Mouse (Mus musculus): ENCODE results near the gene Ezh1.

Ezh1 gene

DNA sequence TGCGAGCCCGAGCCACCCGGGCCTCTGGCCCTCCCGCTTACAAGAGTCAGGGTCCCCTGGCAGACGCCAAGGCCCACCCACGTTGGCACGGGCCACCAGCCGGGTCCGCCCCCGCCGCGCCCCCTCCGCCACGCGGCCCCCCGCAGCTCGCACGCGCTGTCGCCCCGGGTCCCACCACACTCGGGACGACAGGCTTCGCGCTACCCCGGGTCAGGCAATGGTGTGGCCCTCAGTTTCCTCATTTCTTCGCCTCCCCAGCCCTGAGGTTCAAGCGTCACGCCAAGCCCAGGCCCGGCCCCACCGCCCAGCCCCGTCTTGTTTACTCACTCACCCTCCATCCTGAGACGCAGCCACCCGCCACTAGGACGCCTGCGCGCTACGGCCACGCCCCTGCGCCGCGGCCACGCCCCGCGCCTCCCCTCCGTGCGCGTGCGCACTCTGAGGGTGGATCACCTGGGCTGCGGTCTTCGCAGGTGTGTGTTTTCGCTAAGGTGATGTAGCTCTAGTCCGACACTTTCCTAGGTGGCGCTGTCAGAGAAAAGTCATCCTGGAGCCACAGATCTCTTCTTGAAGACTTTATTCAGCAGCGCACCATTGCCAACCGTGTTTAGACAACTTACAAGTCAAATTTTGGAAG, at the start of gene Ezh1:
Ezh1 (minus strand) TSS at position 399 of the 637 bp plus-strand sequence.
- in situ Hi-C loops (cut with MseI, MboI): no loop called here

DNA sequence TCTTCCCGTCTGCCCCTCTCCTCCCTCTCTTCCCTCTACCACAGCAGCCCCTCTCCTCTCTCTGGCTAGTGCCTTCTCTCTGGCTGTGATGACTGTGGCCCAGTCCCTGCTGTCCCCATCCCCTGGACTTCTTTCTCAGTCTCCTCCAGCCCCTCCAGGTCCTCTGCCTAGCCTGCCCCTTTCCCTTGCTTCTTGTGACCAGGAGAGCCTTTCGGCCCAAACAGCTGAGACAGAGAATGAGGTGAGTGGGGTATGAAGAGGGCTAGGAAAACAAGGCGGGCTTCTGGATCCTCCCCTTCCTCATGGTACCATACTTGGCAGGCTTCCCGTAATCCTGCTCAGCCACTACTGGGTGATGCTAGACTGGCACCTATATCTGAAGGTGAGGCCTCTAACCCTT, 49.0 kb upstream of the Ezh1 start:
- in situ Hi-C loops (cut with MseI, MboI): no loop called here

DNA sequence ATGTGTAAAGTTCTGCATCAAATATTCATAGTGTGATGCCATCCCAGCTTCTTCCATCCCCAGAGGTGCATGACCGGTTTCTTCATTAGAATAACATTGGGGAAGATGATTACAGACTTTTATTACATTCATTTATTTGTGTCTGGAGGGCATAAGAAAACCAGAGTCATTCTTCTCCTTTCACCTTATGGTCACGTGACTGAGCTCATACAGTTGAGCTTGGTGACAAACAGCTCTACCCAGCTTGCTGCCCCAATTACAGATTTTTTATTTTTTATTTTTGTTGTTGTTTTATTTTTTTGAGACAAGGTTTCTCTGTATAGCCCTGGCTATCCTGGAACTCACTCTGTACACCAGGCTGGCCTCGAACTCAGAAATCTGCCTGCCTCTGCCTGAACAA, 46.2 kb upstream of the Ezh1 start:
- in situ Hi-C loops (cut with MseI, MboI): no loop called here

DNA sequence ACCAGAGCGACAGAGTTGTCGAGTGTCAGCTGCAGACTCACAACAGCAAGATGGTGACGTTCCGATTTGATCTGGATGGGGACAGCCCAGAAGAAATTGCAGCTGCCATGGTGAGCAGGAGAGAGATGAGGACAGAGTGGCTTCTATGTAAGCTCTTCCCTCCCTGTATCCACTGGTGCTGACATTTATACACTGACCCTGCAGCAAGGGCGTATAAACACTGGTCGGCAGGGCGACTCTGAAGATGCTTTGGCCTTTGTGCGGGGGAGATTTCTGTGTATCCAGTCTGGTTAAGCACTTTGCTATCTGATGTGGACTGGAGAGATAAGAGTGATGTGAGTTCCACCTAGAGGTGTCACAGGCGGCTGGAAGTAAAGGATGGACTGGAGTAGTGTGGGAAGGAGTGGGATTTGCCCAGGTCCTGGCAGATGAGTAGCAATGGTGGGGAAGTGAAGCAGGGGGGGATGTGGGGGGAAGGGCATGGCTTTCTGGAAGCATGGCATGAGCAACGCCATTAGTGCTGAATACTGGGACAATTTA, 43.4 kb upstream of the Ezh1 start:
- in situ Hi-C loops (cut with MseI, MboI): no loop called here

DNA sequence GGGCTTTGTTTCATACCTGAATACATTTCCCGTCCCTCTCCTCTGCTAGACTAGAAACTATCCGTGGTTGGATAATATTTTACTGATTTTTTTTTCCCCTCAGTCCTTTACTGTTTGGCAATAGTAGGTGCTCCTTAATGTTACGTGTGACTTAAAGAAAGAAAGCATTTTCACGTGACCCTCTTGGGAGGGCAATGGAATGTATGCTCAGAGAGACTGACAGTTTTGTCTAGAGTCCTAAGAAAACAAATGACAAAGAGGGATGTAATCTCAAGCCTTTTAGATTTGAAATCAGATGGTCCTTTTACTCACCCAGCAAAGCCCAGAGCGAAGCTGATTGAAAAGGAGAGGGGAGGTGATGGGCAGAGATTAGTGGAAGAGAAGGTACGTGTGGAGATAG, 39.6 kb upstream of the Ezh1 start:
- in situ Hi-C loops (cut with MseI, MboI): no loop called here

DNA sequence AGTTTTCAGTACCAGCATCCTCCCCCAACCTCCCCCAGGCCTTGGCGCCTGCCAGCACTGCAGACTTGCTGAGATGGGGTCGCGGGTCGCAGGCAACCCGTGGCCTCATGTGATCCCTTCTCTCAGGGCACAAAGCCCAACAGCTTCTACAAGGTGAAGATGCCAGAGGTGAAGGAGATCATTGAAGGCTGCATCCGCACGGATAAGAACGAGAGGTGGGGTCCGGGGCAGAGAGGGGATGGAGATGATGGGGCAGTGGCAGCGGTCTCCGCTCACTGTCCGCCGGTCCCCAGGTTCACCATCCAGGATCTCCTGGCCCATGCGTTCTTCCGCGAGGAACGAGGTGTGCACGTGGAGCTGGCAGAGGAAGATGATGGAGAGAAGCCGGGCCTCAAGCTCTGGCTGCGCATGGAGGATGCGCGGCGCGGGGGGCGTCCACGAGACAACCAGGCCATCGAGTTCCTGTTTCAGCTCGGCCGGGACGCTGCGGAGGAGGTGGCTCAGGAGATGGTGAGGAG, 38.8 kb upstream of the Ezh1 start:
- in situ Hi-C loops (cut with MseI, MboI): no loop called here

DNA sequence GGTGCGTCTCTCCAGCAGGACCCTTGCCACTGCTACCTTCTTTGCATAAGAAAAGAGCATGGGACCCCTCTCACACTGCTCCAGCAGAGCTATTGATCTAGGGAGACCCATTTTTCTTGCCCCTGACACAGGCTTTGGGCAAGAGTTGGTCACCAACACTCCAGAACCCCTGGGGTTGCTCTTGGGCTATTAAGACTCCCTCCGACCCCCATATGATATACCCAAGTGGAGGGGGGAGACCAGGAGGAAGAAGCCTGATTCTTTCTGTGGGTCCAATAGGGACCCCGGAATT, 37.7 kb upstream of the Ezh1 start:
- in situ Hi-C loops (cut with MseI, MboI): no loop called here

DNA sequence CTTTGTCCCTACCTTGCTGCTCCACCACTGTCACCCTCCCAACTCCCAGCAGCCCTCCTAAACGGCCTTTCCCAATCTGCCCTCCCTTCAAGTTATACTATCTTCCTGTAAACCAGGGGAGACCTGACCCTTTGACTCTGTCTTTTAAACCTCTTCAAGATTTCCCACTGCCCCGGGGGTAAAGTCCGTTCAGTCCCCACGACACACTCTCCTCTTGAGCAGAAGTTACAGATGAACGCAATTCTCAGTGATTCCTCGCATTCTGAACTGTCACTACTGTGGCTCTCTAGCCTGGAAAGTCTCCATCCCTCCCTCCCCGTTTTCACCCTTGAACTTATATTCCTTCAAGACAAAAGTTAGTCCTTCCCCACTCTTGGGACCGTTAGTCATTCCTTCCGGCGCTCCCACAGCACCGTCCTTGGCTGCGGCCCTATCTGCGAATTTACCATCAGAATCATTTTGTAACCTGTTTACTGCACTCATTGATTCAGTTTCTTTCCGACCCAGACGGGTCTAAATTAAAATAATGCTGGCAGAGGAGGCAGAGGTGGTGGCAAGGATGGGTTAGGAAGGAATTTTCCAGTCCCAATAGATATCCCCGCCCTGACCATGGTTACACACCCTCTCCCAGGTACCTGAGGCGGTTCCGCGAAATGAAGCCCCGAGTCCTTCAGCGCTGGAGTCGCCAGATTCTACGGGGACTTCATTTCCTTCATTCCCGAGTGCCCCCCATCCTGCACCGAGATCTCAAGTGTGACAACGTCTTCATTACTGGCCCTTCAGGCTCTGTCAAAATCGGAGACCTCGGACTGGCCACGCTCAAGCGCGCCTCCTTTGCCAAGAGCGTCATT, 37.1 kb upstream of the Ezh1 start:
- in situ Hi-C loops (cut with MseI, MboI): no loop called here

DNA sequence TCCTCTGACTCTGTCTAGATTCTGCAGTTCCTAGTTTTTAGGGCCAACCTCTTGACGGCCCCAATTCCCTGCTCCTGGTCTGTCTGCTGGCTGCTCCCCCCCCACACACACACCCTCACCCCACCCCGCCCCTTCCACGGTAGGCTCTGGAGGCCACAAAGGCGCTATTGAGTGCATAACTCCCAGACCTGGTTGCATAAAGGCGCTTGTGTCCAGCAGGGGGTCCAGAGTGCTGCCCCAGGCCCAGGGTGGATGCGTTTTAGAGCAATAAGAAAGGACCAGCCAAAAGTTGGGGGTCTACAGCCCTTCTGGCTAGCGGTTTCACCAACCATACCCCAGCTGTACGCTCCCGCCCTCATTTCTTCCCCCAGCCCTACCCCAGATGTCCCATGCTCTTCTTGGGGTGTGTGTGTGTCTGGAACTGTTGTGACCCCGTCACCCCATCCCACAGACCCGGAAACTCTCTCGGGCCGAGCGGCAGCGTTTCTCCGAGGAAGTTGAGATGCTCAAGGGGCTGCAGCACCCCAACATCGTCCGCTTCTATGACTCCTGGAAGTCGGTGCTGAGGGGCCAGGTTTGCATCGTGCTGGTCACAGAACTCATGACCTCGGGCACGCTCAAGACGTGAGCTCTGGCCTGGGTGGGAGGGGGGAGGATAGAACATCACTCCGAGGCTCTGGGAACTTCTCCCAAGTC, 36.2 kb upstream of the Ezh1 start:
- in situ Hi-C loops (cut with MseI, MboI): no loop called here

DNA sequence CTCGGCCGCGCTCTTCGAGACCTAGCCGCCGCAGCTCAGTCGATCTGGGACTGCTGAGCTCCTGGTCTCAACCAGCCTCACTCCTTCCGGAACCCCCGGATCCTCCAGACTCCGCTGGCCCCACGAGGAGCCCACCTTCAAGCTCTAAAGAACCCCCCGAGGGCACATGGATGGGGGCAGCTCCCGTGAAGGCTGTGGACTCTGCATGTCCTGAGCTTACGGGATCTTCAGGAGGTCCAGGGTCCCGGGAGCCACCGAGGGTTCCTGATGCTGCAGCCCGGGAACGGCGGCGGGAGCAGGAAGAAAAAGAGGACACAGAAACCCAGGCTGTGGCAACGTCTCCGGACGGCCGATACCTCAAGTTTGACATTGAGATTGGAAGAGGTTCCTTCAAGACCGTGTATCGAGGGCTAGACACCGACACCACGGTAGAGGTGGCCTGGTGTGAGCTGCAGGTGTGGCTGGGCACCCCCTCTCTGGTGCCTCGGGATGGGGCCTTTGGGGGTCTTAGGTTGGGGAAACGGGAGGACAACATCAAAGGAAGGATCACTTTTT, 34.6 kb upstream of the Ezh1 start:
- in situ Hi-C loops (cut with MseI, MboI): no loop called here

DNA sequence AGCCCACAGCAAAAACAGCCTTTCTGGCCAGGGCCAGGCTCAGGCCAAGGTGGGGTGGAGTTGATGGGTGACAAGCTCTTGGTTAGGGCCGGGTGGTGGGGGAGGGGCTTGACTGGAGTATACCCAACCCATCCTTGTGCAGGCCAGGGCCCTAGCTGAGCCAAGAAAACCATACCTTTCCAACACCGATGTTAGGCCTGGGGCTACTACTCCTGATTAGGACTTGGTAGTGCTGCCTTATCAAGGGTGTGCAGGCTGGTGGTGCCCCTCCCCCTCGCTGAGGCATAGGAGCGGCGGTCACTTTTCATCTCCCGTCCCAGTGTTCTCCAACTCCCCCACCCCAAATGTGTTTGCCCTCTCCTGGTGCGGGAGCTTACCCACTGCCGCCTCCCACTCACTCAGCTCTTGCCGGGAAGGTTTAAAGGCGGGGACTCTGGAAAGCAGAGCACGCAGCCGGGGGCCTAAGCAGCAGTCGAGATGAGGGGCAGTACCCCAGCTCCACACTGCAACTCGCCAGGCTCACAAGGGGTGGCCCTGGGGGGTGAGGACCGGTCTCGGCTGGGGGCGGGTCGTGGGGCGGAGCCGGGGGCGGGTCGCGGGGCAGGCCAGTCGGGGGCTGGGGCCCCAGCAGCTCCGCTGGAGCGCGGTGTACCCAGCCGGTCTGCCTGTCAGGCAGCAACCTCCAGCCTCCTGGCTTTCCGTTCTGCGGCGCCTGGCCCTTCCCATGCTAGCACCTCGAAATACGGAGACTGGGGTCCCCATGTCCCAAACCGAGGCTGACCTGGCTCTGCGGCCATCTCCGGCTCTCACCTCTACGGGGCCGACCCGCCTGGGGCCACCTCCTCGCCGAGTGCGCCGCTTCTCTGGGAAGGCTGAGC, 33.9 kb upstream of the Ezh1 start, which contains the start of gene Wnk4:
Wnk4 (plus strand) TSS at position 620 of the 878 bp plus-strand sequence.
- in situ Hi-C loops (cut with MseI, MboI): no loop called here

DNA sequence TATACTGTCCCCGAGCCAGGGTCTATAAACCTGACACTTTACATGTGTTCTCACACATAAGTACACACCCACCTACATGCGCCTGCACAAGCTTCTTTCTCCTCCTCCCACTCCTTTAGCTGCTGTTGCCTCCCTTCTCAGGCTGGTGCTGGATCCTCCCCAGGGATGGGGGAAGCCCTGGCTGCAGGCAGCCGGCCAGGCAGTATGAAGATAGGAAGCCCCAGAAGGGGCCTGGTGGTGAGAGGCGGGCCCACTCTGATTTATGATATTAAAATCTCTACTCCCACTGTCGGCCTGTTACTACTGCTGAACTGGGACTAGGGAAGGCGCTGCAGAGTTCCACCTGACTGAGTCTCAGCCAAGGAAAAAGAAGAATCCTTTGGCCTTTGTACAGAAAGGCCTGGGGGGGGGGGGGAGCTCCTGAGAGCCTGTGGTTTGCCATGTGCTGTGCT, 33.0 kb upstream of the Ezh1 start:
- in situ Hi-C loops (cut with MseI, MboI): no loop called here

DNA sequence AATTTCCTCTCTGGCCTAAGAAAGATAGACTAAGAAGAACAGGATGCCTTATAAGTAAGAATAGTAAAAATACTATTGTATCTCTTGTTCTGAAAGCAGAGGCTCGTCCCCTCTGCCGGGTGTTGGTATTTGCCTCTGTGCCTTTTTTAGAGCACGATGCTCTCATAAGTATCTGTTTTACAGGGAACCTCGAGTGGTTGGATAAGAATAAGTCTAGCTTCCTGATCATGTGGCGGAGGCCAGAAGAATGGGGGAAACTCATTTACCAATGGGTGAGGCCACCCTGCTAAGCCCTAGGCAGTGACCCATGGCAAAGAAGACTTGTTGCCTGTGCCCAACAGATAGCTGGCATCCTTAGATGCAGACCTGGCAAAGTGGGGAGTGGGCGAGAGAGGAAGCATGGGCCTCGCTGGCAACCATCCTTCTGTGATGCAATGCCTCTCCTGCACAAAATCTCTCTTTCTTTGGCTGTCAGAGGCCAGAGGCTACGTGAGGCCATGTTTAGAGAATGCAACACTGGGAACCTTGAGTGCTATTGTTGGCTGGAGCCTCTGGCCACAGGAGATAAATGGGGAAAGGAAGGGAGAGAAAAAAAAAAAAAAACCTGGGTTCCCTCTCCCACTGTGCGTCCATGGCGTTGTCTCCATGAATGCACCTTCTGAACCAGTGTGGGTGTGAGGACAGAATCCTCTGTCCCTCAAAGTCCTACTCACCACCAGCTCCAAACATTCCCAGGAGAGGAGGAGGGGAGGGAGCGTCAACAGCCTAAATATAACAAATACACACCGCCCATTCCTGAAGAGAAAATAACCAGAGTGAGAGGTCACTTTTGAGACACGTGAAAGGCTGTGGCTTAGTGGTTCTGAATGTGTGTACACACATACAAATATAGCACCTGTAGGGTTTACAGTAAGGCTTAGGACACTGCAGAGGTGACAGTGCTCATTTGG, 29.8 kb upstream of the Ezh1 start:
- in situ Hi-C loops (cut with MseI, MboI): no loop called here

DNA sequence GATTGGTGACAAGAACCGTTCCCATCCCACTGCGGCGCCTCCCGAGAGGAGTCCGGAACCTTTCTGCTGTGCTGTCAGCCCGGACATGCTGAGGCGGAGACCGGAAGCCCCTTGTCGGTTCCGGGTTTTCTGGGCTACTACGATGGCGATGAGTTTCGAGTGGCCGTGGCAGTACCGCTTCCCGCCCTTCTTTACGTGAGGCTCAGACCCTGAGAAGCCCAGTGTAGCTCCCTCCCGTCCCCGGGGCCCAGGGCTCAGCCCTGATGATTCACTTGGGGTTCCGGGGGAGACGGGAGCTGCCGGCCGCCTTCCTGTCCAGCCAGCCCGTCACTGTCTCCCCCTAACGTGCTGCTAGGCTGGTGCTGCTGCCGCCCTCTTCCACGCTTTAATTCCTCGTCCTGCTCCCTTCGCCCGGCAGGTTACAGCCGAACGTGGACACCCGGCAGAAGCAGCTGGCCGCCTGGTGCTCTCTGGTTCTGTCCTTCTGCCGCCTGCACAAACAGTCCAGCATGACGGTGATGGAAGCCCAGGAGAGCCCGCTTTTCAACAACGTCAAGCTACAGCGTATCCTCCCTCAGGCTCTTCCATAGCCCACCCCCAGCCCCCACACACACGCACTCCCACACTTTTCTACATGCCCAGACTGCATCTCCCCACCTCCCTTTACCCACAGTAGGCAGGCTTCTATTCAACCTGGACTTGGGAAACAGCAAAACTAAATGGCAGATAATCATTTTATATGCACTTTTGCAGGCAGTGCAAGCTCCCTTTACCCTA, 27.5 kb upstream of the Ezh1 start, which contains the start of gene Vps25:
Vps25 (plus strand) TSS at position 95 of the 777 bp plus-strand sequence.
- in situ Hi-C loops (cut with MseI, MboI): no loop called here

DNA sequence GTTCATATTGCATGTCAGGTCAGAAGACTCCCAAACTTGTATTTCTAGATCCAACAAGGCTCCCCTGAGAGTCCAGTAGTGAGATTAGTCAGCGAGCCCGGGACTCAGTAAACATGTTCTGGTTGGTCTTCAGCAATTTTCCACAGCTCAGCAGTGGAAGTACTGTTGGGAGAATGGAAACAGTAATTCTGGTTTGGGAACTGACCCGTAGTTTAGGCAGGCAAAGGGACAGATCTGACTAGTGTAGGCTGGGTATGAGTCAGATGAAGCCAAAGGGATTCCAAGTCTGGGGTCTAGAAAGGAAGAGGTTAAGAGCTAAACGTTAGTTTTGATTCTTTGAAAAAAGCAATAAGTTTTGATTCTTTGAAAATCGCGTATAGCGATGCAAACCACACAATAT, 26.7 kb upstream of the Ezh1 start:
- in situ Hi-C loops (cut with MseI, MboI): no loop called here

DNA sequence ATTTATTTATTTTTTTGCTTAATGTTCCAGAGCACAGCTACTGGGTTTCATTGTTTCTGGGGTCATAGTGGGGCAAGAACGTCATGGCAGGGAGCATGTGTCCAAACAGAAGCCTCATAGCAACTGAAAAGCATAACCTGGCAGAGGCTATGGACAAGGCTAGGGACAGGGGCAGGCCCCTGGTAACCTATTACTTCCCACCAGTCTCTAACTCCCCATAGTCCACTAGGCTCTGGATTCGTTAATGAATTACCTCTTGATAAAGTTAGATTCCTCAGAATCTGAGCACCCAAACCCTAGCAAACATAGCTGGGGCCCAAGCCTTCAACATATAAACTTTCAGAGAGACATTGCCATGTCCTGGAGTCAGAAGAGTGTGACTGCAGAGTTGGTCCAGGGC, 24.8 kb upstream of the Ezh1 start:
- in situ Hi-C loops (cut with MseI, MboI): no loop called here

DNA sequence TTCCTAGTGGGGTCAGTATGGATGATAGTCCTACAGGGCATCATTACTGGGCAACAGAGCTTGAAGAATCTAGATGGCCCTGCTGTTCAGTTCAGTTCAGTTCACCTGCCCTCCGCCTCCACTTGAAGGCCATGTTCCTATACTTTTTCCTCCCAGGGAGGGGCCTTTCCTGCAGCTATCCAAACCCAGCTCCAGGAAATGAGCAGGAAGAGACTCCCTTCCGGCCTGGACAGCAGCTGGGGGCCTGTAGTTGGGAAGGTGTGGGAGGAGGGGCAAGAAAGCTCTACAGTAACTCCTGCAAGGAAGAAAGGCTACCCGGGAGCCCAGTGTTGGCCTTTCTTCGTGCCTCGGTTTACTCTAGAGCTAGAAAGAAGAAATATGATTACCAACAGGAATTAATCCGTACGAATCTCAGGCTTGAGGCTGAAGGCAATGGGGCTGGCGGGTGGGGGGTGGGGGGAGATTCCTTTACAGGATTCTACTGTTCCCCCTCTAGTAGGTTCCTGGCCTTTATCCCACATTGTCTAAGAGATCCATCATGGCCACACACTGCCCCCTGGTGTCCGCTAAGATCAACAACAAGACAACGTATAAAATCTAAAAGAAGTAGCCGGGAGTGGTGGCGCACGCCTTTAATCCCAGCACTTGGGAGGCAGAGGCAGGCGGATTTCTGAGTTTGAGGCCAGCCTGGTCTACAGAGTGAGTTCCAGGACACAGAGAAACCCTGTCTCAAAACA, 22.2 kb upstream of the Ezh1 start:
- in situ Hi-C loops (cut with MseI, MboI): loop anchor here (5.0 kb wide), 1 partner anchor 36 kb away; no protein-coding TSS in a partner anchor

DNA sequence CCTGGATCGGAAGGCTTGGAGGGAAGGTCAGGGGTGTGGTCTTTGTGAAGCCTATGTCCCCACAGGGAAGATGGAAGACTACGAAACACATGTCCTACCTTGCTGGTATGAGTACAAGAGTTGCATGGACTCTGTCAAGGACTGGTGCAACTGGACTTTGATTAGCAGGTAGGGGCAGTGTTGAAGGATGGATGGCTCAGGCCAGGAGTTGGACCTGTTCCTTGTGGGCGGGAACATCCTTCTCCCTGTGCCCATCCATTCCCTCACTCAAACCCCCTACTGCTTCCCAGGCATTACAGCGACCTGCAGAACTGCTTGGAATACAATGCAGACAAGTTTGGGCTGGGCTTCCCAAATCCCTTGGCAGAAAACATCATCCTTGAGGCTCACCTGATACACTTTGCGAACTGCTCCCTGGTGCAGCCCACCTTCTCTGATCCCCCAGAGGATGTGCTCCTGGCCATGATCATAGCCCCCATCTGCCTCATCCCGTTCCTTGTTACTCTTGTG, 21.3 kb upstream of the Ezh1 start:
- in situ Hi-C loops (cut with MseI, MboI): loop anchor here (5.0 kb wide), 1 partner anchor 35 kb away; no protein-coding TSS in a partner anchor

Data from mouse trophoblast stem cell (cell line).